Mouse (Mus musculus) lung, adult 2 months (tissue): ENCODE results near the gene Rhbdf2.

Experiments
- CTCF ChIP-seq: fragments of 200-500 bp; IDR thresholded peaks from 2 replicates; pipeline ENCODE4 v1.5.1; 2011; ENCODE audit warnings: mild to moderate bottlenecking, low read length, control low read depth; ENCODE audit not compliant: insufficient read depth
- POLR2A ChIP-seq: fragments of 200-500 bp; IDR thresholded peaks from 2 replicates; pipeline ENCODE4 v1.6.1; 2011; ENCODE audit warnings: low read depth, mild to moderate bottlenecking, control low read depth, low read length, borderline replicate concordance; ENCODE audit errors: extremely low read depth

GRCm38 (mm10) chr11:116615735-116616437 lies 10.9 kb downstream of the Rhbdf2 start:
- TF ChIP-seq CTCF (peak; percentile 41; the same call in 1 of the 2 replicates), POLR2A (no peak)
